Mouse (Mus musculus): ENCODE data around the gene Sec14l1. TPM values are rescaled to one million over a fixed set of nuclear protein-coding genes. Genes with fewer than 3 reads are reported as not detected.

Sec14l1 gene
- total RNA-seq, 2 experiments from 2014 or later, result 198 to 229 TPM

- TF ChIP-seq CTCF (IDR thresholded peaks at IDR 0.05), result no peak
- peak overlapping the region; percentile 28; the same call in 1 of the 2 replicates for H3K27ac ChIP-seq
- intact Hi-C loops (cut with DNase I), result no loop called here
- DNase-seq (ENCODE audit: extremely low spot score in 1 of 2, low spot score in 2 of 2), result no peak
- H3K4me3 ChIP-seq, result no peak overlapping the region
Measured at GRCm38 (mm10) chr11:117150467-117150966, 35.5 kb downstream of the Sec14l1 start.

- no peak overlapping the region for H3K27ac ChIP-seq
- no peak overlapping the region for H3K4me3 ChIP-seq
- intact Hi-C loops (cut with DNase I), result no loop called here
- no peak for DNase-seq (ENCODE audit: extremely low spot score in 1 of 2, low spot score in 2 of 2)
- no peak for TF ChIP-seq CTCF (IDR thresholded peaks at IDR 0.05)
Measured at GRCm38 (mm10) chr11:117151461-117151860, 36.5 kb downstream of the Sec14l1 start.

GRCm38 (mm10) chr11:117152541-117152940 lies 37.6 kb downstream of the Sec14l1 start:
- intact Hi-C loops (cut with DNase I), result no loop called here
- no peak for TF ChIP-seq CTCF (IDR thresholded peaks at IDR 0.05)
- DNase-seq (ENCODE audit: extremely low spot score in 1 of 2, low spot score in 2 of 2), result no peak
- no peak overlapping the region for H3K4me3 ChIP-seq
- no peak overlapping the region; the same call in 1 of the 2 replicates for H3K27ac ChIP-seq

- Histone ChIP-seq H3K4me3 (no peak overlapping the region), H3K27ac (peak overlapping the region; percentile 36; the same call in 1 of the 2 replicates)
- intact Hi-C loops (cut with DNase I), result no loop called here
- TF ChIP-seq CTCF (IDR thresholded peaks at IDR 0.05), result no peak
- DNase-seq (ENCODE audit: extremely low spot score in 1 of 2, low spot score in 2 of 2), result no peak
Measured at GRCm38 (mm10) chr11:117153553-117153952, 38.6 kb downstream of the Sec14l1 start.

- Histone ChIP-seq H3K27ac (no peak overlapping the region), H3K4me3 (no peak overlapping the region)
- DNase-seq (ENCODE audit: extremely low spot score in 1 of 2, low spot score in 2 of 2), result no peak
- intact Hi-C loops (cut with DNase I), result no loop called here
- peak; percentile 17 for TF ChIP-seq CTCF (IDR thresholded peaks at IDR 0.05)
Measured at GRCm38 (mm10) chr11:117154088-117154815, 39.3 kb downstream of the Sec14l1 start.

GRCm38 (mm10) chr11:117156725-117157124 lies 41.8 kb downstream of the Sec14l1 start:
- peak; percentile 63 to 64 for DNase-seq (ENCODE audit: extremely low spot score in 1 of 2, low spot score in 2 of 2)
- intact Hi-C loops (cut with DNase I), result no loop called here
- no peak for TF ChIP-seq CTCF (IDR thresholded peaks at IDR 0.05)
- no peak overlapping the region for H3K4me3 ChIP-seq
- H3K27ac ChIP-seq, result peak overlapping the region; percentile 76

GRCm38 (mm10) chr11:117158343-117158742 lies 43.4 kb downstream of the Sec14l1 start:
- H3K27ac ChIP-seq, result peak overlapping the region; percentile 76
- no peak overlapping the region for H3K4me3 ChIP-seq
- intact Hi-C loops (cut with DNase I), result no loop called here
- TF ChIP-seq CTCF (IDR thresholded peaks at IDR 0.05), result no peak
- DNase-seq (ENCODE audit: extremely low spot score in 1 of 2, low spot score in 2 of 2), result no peak

- DNase-seq (ENCODE audit: extremely low spot score in 1 of 2, low spot score in 2 of 2), result no peak
- no peak overlapping the region for H3K4me3 ChIP-seq
- H3K27ac ChIP-seq, result peak overlapping the region; percentile 76; the same call in 1 of the 2 replicates
- intact Hi-C loops (cut with DNase I), result no loop called here
- no peak for TF ChIP-seq CTCF (IDR thresholded peaks at IDR 0.05)
Measured at GRCm38 (mm10) chr11:117159257-117159945, 44.4 kb downstream of the Sec14l1 start.

GRCm38 (mm10) chr11:117159946-117160307 lies 45.0 kb downstream of the Sec14l1 start:
- intact Hi-C loops (cut with DNase I), result no loop called here
- DNase-seq (ENCODE audit: extremely low spot score in 1 of 2, low spot score in 2 of 2), result no peak
- no peak for TF ChIP-seq CTCF (IDR thresholded peaks at IDR 0.05)
- Histone ChIP-seq H3K27ac (no peak overlapping the region), H3K4me3 (no peak overlapping the region)

GRCm38 (mm10) chr11:117160791-117161190 lies 45.8 kb downstream of the Sec14l1 start:
- H3K27ac ChIP-seq, result no peak overlapping the region
- TF ChIP-seq CTCF (IDR thresholded peaks at IDR 0.05), result no peak
- DNase-seq (ENCODE audit: extremely low spot score in 1 of 2, low spot score in 2 of 2), result no peak
- no peak overlapping the region for H3K4me3 ChIP-seq
- intact Hi-C loops (cut with DNase I), result no loop called here

GRCm38 (mm10) chr11:117161574-117161973 lies 46.6 kb downstream of the Sec14l1 start:
- TF ChIP-seq CTCF (IDR thresholded peaks at IDR 0.05), result no peak
- no peak for DNase-seq (ENCODE audit: extremely low spot score in 1 of 2, low spot score in 2 of 2)
- no peak overlapping the region for H3K4me3 ChIP-seq
- no peak overlapping the region for H3K27ac ChIP-seq
- intact Hi-C loops (cut with DNase I), result no loop called here

GRCm38 (mm10) chr11:117163098-117163497 lies 48.1 kb downstream of the Sec14l1 start:
- TF ChIP-seq CTCF (IDR thresholded peaks at IDR 0.05), result no peak
- intact Hi-C loops (cut with DNase I), result no loop called here
- H3K27ac ChIP-seq, result no peak overlapping the region
- H3K4me3 ChIP-seq, result no peak overlapping the region
- no peak for DNase-seq (ENCODE audit: extremely low spot score in 1 of 2, low spot score in 2 of 2)

Data from left cerebral cortex, adult 2 months (tissue).